Mouse (Mus musculus) C2C12 (cell line): ENCODE results near the gene Apol10a.
"Not testable (repeated sequence)": the region's sequence is repeated elsewhere in the genome, so short reads cannot be mapped to it uniquely, and the experiment has no call there.

ENCODE experiments used
- CEBPB ChIP-seq: IDR thresholded peaks from one replicate; pipeline ENCODE4 v1.6.1; 2011; ENCODE audit warnings: low read depth, mild to moderate bottlenecking, control low read depth, moderate library complexity
- CTCF ChIP-seq: IDR thresholded peaks from one replicate; pipeline ENCODE4 v1.5.1; 2011; ENCODE audit not compliant: control insufficient read depth, insufficient read depth, insufficient read length
- FOSL1 ChIP-seq: IDR thresholded peaks from one replicate; pipeline ENCODE4 v1.8.0; 2011; ENCODE audit warnings: mild to moderate bottlenecking, low read length; ENCODE audit not compliant: poor library complexity, insufficient read depth, severe bottlenecking
- MAX ChIP-seq: IDR thresholded peaks from one replicate; pipeline ENCODE4 v1.6.1; 2011; ENCODE audit warnings: mild to moderate bottlenecking, control low read depth
- MYOD1 ChIP-seq: IDR thresholded peaks from one replicate; pipeline ENCODE4 v1.6.1; 2011; ENCODE audit warnings: low read depth; ENCODE audit not compliant: control insufficient read depth, insufficient read length
- MYOG ChIP-seq: IDR thresholded peaks from one replicate; pipeline ENCODE4 v1.6.1; 2011; ENCODE audit not compliant: control insufficient read depth, insufficient read length; ENCODE audit errors: extremely low read depth
- USF1 ChIP-seq: IDR thresholded peaks from one replicate; pipeline ENCODE4 v1.6.1; 2011; ENCODE audit warnings: low read depth, mild to moderate bottlenecking, control low read depth, moderate library complexity

DNA sequence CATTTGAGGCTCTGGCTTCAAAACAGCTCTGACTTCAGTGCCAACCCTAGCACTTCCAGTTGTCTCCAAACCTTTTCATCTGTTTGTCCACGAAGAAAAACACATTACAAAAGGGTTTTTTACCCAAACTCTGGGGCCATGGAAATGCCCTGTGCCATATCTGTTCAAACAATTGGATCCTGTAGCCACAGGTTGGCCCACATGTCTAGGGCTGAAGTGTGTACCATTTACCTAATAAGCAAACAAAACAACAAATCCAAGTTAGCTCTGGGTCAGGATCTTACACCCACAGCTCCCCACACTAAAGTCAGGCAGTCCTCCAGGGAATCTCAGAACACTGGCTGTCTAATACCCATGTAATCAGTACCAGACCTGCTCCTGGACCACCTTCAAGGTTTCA lies 62.4 kb downstream of the Apol10a start:
- not testable (repeated sequence) for TF ChIP-seq USF1, MAX, CTCF, CEBPB, MYOG, MYOD1, FOSL1
